Mouse (Mus musculus): ENCODE measurements around the gene Pnkp. TPM values are rescaled to one million over a fixed set of nuclear protein-coding genes. Genes with fewer than 3 reads are reported as not detected.

The Pnkp gene
- total RNA-seq, 1 experiment from 2014 or later = 35.2 TPM

- peak; percentile 71 for DNase-seq
Observed at GRCm38 (mm10) chr7:44901230-44901722, 44.3 kb downstream of the Pnkp start.

GRCm38 (mm10) chr7:44905430-44905829, 48.5 kb downstream of the Pnkp start:
- no peak for DNase-seq

GRCm38 (mm10) chr7:44908706-44909476, 52.0 kb downstream of the Pnkp start:
- peak; percentile 86 for DNase-seq

Small RNA genes lying within 50 kb of the gene (microRNA-seq; reads per million reads assigned to microRNA genes)
- 0 reads per million in 2 experiments for gene Mir707

Other genes starting within 250 kb of the Pnkp start
- 3.9 and 5.1 TPM in 2 replicates for gene Myh14, start 186.3 kb upstream of the Pnkp start, total RNA-seq (2021)
- not detected in 2 replicates for gene Izumo2, start 148.4 kb upstream of the Pnkp start, total RNA-seq (2021)
- gene Vrk3, start 108.7 kb upstream of the Pnkp start, total RNA-seq (2021) = 34.3 and 52.4 TPM in 2 replicates
- gene Zfp473, start 106.1 kb upstream of the Pnkp start, total RNA-seq (2021) = 0.79 and 1.3 TPM in 2 replicates
- 45.7 and 59.1 TPM in 2 replicates for gene Nup62, start 41.1 kb upstream of the Pnkp start, total RNA-seq (2021)
- 2.0 and 13.8 TPM in 2 replicates for gene Il4i1, start 40.8 kb upstream of the Pnkp start, total RNA-seq (2021)
- 147 and 165 TPM in 2 replicates for gene Atf5, start 40.5 kb upstream of the Pnkp start, total RNA-seq (2021)
- gene Akt1s1, start 8.1 kb upstream of the Pnkp start, total RNA-seq (2021) = 90.6 and 104 TPM in 2 replicates
- gene Tbc1d17, start 8.1 kb upstream of the Pnkp start, total RNA-seq (2021) = 58.8 and 66.1 TPM in 2 replicates
- 239 and 241 TPM in 2 replicates for gene Ptov1, start 12.6 kb downstream of the Pnkp start, total RNA-seq (2021)
- 75.3 and 87.2 TPM in 2 replicates for gene Med25, start 35.6 kb downstream of the Pnkp start, total RNA-seq (2021)
- gene Fuz, start 38.9 kb downstream of the Pnkp start, total RNA-seq (2021) = 23.5 and 24.8 TPM in 2 replicates
- 81.2 and 83.2 TPM in 2 replicates for gene Ap2a1, start 72.4 kb downstream of the Pnkp start, total RNA-seq (2021)
- gene Tsks, start 86.1 kb downstream of the Pnkp start, total RNA-seq (2021) = not detected in 2 replicates
- 9.6 and 12.4 TPM in 2 replicates for gene Cpt1c, start 117.7 kb downstream of the Pnkp start, total RNA-seq (2021)
- gene Prmt1, start 129.4 kb downstream of the Pnkp start, total RNA-seq (2021) = 224 and 250 TPM in 2 replicates
- gene Irf3, start 140.5 kb downstream of the Pnkp start, total RNA-seq (2021) = 95.1 and 108 TPM in 2 replicates
- gene Bcl2l12, start 141.6 kb downstream of the Pnkp start, total RNA-seq (2021) = 16.1 and 16.6 TPM in 2 replicates
- 76.3 and 77.2 TPM in 2 replicates for gene Scaf1, start 159.2 kb downstream of the Pnkp start, total RNA-seq (2021)
- 60.3 and 63.4 TPM in 2 replicates for gene Rras, start 160.8 kb downstream of the Pnkp start, total RNA-seq (2021)
- gene Prr12, start 195.7 kb downstream of the Pnkp start, total RNA-seq (2021) = 42.6 and 44.6 TPM in 2 replicates
- gene Nosip, start 205.3 kb downstream of the Pnkp start, total RNA-seq (2021) = 41.6 and 47.5 TPM in 2 replicates
- 16.0 and 16.3 TPM in 2 replicates for gene Prrg2, start 205.5 kb downstream of the Pnkp start, total RNA-seq (2021)
- 38.2 and 39.1 TPM in 2 replicates for gene Rcn3, start 235.1 kb downstream of the Pnkp start, total RNA-seq (2021)
- gene Fcgrt, start 246.7 kb downstream of the Pnkp start, total RNA-seq (2021) = 138 and 152 TPM in 2 replicates

Measured in adrenal gland, postnatal 14 days (tissue).